Mouse (Mus musculus) megakaryocyte, adult 5-6 weeks (primary cell): ENCODE data around the gene Slc11a2. TPM values are rescaled to one million over a fixed set of nuclear protein-coding genes. Genes with fewer than 3 reads are reported as not detected.

Experiments used
- ATAC-seq: 2 replicates; pipeline ENCODE4 v1.8.0; 2016; ENCODE audit warnings: mild to moderate bottlenecking, inconsistent platforms; ENCODE audit not compliant: poor library complexity, severe bottlenecking
- total RNA-seq, 2 experiments: library from RNA; stranded (forward) in 1 of 2; stranded (reverse) in 1 of 2; fragments of 153-499, 151-499 nt in 1 of 2; fragments of 221-1000, 200-1000 nt in 1 of 2; gene quantifications; 2 replicates each; pipeline versions ENCODE4 v1.2.3 to v1.2.4; 2015 to 2017

Slc11a2 gene
- total RNA-seq, 2 experiments from 2014 or later: 3.1 to 5.3 TPM

GRCm38 (mm10) chr15:100410918-100411672, 13.8 kb downstream of the Slc11a2 start:
- peak; percentile 88 for ATAC-seq

GRCm38 (mm10) chr15:100406088-100406487, 18.8 kb downstream of the Slc11a2 start:
- no peak for ATAC-seq

- ATAC-seq: no peak
Observed at GRCm38 (mm10) chr15:100403318-100404000, 21.4 kb downstream of the Slc11a2 start.

- no peak for ATAC-seq
Observed at GRCm38 (mm10) chr15:100402798-100403197, 22.1 kb downstream of the Slc11a2 start.

- no peak for ATAC-seq
Observed at GRCm38 (mm10) chr15:100402347-100402746, 22.5 kb downstream of the Slc11a2 start.

GRCm38 (mm10) chr15:100401811-100402210, 23.1 kb downstream of the Slc11a2 start:
- no peak for ATAC-seq

- ATAC-seq: no peak
Observed at GRCm38 (mm10) chr15:100400592-100401250, 24.2 kb downstream of the Slc11a2 start.

- no peak for ATAC-seq
Observed at GRCm38 (mm10) chr15:100395561-100395960, 29.3 kb downstream of the Slc11a2 start.

- ATAC-seq: no peak
Observed at GRCm38 (mm10) chr15:100393016-100393415, 31.9 kb downstream of the Slc11a2 start.

GRCm38 (mm10) chr15:100391599-100391998, 33.3 kb downstream of the Slc11a2 start:
- no peak for ATAC-seq

- ATAC-seq: no peak
Observed at GRCm38 (mm10) chr15:100391066-100391465, 33.8 kb downstream of the Slc11a2 start.

- no peak for ATAC-seq
Observed at GRCm38 (mm10) chr15:100388886-100389285, 36.0 kb downstream of the Slc11a2 start.

GRCm38 (mm10) chr15:100388224-100388835, 36.5 kb downstream of the Slc11a2 start:
- ATAC-seq: peak; percentile 49

GRCm38 (mm10) chr15:100387544-100388223, 37.2 kb downstream of the Slc11a2 start:
- ATAC-seq: no peak

GRCm38 (mm10) chr15:100385705-100386104, 39.2 kb downstream of the Slc11a2 start:
- ATAC-seq: no peak

GRCm38 (mm10) chr15:100380104-100380503, 44.8 kb downstream of the Slc11a2 start:
- no peak for ATAC-seq

GRCm38 (mm10) chr15:100379658-100380057, 45.2 kb downstream of the Slc11a2 start:
- ATAC-seq: no peak

- peak; percentile 74 for ATAC-seq
Observed at GRCm38 (mm10) chr15:100377847-100378505, 46.9 kb downstream of the Slc11a2 start.

- no peak for ATAC-seq
Observed at GRCm38 (mm10) chr15:100375066-100375465, 49.8 kb downstream of the Slc11a2 start.

- no peak for ATAC-seq
Observed at GRCm38 (mm10) chr15:100367119-100367518, 57.8 kb downstream of the Slc11a2 start.
